ENCODE assay signal across 13 mouse cellular contexts in genomic region chr19:53321273-53321672, GRCm38 (mm10). TPM values are rescaled to one million over a fixed set of nuclear protein-coding genes. Genes with fewer than 3 reads are reported as not detected.
DNase-seq lines count a peak whose midpoint lies in the region; ATAC-seq and TF ChIP-seq lines count a peak whose summit lies in the region.
"Had no signal": no experiment of that assay in that cellular context is flagged by ENCODE, and none has a peak within 500 bp of the region (broad histone marks: within the 10 kb centered on the region; RNA-seq: fewer than 3 reads in every experiment).

No protein-coding gene starts in this region.

- TF ChIP-seq CTCF in heart, adult 2 months (IDR thresholded peaks at IDR 0.05), result no peak
- TF ChIP-seq CTCF in bone marrow, adult 2 months (IDR thresholded peaks at IDR 0.05; ENCODE audit: control insufficient read depth, insufficient read depth, low read length), result no peak

- no peak overlapping the region for H3K9ac ChIP-seq in heart, adult 2 months (ENCODE audit: low read depth, low read length)
- no peak overlapping the region for H3K9ac ChIP-seq in heart, embryonic 11.5 days (ENCODE audit: low read depth, low read length)
- 0 out of 2 replicates have a peak overlapping the region, but pooled peaks have one; percentile 13 for H3K9ac ChIP-seq in lung, embryonic 16.5 days (ENCODE audit: low read length)

- peaks cover 10% of the 10 kb centered on the region for H3K4me1 ChIP-seq in heart, adult 2 months (ENCODE audit: control insufficient read depth, insufficient read depth, low read length)
- H3K4me1 ChIP-seq in heart, embryonic 11.5 days (ENCODE audit: control insufficient read depth, insufficient read depth, low read length), result peaks cover 28% of the 10 kb centered on the region
- peaks cover 14% of the 10 kb centered on the region for H3K4me1 ChIP-seq in bone marrow, adult 2 months (ENCODE audit: control insufficient read depth, insufficient read depth, low read length)
- peaks cover 19% of the 10 kb centered on the region for H3K4me1 ChIP-seq in lung, embryonic 16.5 days (replicated peaks; ENCODE audit: control insufficient read depth, insufficient read depth, low read length)

- intact Hi-C loops in heart, adult 2 months (cut with DNase I), result no loop called here
- intact Hi-C loops in heart, postnatal 10 days (cut with DNase I), result no loop called here

- H3K27me3 ChIP-seq in heart, adult 2 months (ENCODE audit: control insufficient read depth, insufficient read depth, low read length), result no peaks in the 10 kb centered on the region
- H3K27me3 ChIP-seq in heart, embryonic 11.5 days (ENCODE audit: control insufficient read depth, insufficient read depth, low read length), result no peaks in the 10 kb centered on the region
- no peaks in the 10 kb centered on the region for H3K27me3 ChIP-seq in lung, embryonic 16.5 days (ENCODE audit: control insufficient read depth, insufficient read depth, low read depth, low read length)

- WGBS in heart, adult 2 months, result 44% methylated on average over 10 of the region's 10 CpGs
- 62% methylated on average over 10 of the region's 10 CpGs for WGBS in heart, embryonic 11.5 days (ENCODE audit: insufficient replicate concordance)
- WGBS in bone marrow, adult 2 months, result 85% methylated on average over 10 of the region's 10 CpGs
- WGBS in lung, embryonic 16.5 days, result 33% methylated on average over 10 of the region's 10 CpGs

- peak; percentile 74 to 76 for DNase-seq in heart, adult 2 months
- peak; percentile 62 to 71 for DNase-seq in heart, postnatal 10 days
- DNase-seq in thymus, postnatal 10 days (ENCODE audit: low spot score in 2 of 2), result no peak
- DNase-seq in adrenal gland, postnatal 25 days, result no peak
- DNase-seq in layer of hippocampus, adult 8-10 months (ENCODE audit: low spot score in 2 of 2), result no peak

- 0 out of 2 replicates have a peak, but pooled peaks have one; percentile 35 for TF ChIP-seq EP300 in heart, adult 2 months (IDR thresholded peaks at IDR 0.05; ENCODE audit: insufficient read depth, low read depth, low read length)

- no peaks in the 10 kb centered on the region for H3K9me3 ChIP-seq in heart, embryonic 11.5 days (replicated peaks; ENCODE audit: control insufficient read depth, low read length)
- no peaks in the 10 kb centered on the region for H3K9me3 ChIP-seq in lung, embryonic 16.5 days (ENCODE audit: control insufficient read depth, low read length)

- ATAC-seq in heart, embryonic 11.5 days (replicated peaks; ENCODE audit: insufficient number of reproducible peaks, low FRiP score, low TSS enrichment), result no peak
- ATAC-seq in lung, embryonic 16.5 days (ENCODE audit: low read depth), result peak; percentile 53
- ATAC-seq: activated CD4-positive, CD25-positive, alpha-beta regulatory T cell, adult 4 months had no signal

- no peaks in the 10 kb centered on the region for H3K36me3 ChIP-seq in heart, adult 2 months (ENCODE audit: control insufficient read depth, insufficient read depth, low read length)
- H3K36me3 ChIP-seq in heart, embryonic 11.5 days (ENCODE audit: control insufficient read depth, insufficient read depth, low read length), result no peaks in the 10 kb centered on the region
- no peaks in the 10 kb centered on the region for H3K36me3 ChIP-seq in lung, embryonic 16.5 days (ENCODE audit: control insufficient read depth, insufficient read depth, low read length)

- peaks cover 2% of the 10 kb centered on the region for H3K79me2 ChIP-seq in heart, adult 2 months (replicated peaks; ENCODE audit: control insufficient read depth, insufficient read depth, low read length)

- no peak overlapping the region for H3K4me3 ChIP-seq in heart, adult 2 months
- no peak overlapping the region for H3K4me3 ChIP-seq in heart, embryonic 11.5 days (ENCODE audit: low read depth, low read length)
- H3K4me3 ChIP-seq in bone marrow, adult 2 months (replicated peaks; ENCODE audit: control insufficient read depth, low read depth, low read length), result no peak overlapping the region
- H3K4me3 ChIP-seq in lung, embryonic 16.5 days (ENCODE audit: low read length), result no peak overlapping the region

- TF ChIP-seq POLR2A in heart, adult 2 months (IDR thresholded peaks at IDR 0.05; ENCODE audit: insufficient read depth, low read depth, low read length), result peak; percentile 36; the same call in 1 of the 2 replicates
- TF ChIP-seq POLR2A in bone marrow, adult 2 months (IDR thresholded peaks at IDR 0.05; ENCODE audit: borderline replicate concordance, control insufficient read depth, low read depth, low read length), result no peak

- no peak overlapping the region for H3K4me2 ChIP-seq in heart, embryonic 11.5 days
- peak overlapping the region; percentile 9; the same call in 1 of the 2 replicates for H3K4me2 ChIP-seq in lung, embryonic 16.5 days (ENCODE audit: low read depth, low read length)

- peak overlapping the region; percentile 74 for H3K27ac ChIP-seq in heart, adult 2 months
- H3K27ac ChIP-seq in heart, embryonic 11.5 days (ENCODE audit: low read depth, low read length), result no peak overlapping the region
- H3K27ac ChIP-seq in bone marrow, adult 2 months (ENCODE audit: control insufficient read depth, insufficient read depth, low read depth, low read length, poor library complexity), result peak overlapping the region; percentile 17; the same call in 1 of the 2 replicates
- peak overlapping the region; percentile 39; the same call in 1 of the 2 replicates for H3K27ac ChIP-seq in lung, embryonic 16.5 days (ENCODE audit: low read length)
- H3K27ac ChIP-seq: liver, embryonic 14.5 days had no signal

RNA-seq across cellular contexts. Expression of gene Mxi1, which starts 11.0 kb away (rescaled TPM):
- 10 to 100 TPM; 38.7 to 49.6 TPM for total RNA-seq in heart, adult 2 months (2021)
- polyA plus RNA-seq in heart, adult 2 months (2012; rRNA removed), result 20.9 and 29.7 TPM in 2 replicates
- 33.1 and 36.6 TPM in 2 replicates for polyA plus RNA-seq in heart, embryonic 11.5 days (2014; fragmentation: Nextera tagmentation; extraction: Ambion mirVana)
- 32.4 and 39.2 TPM in 2 replicates for polyA plus RNA-seq in bone marrow, adult 2 months (2011; ENCODE audit: insufficient read depth, insufficient read length, low replicate concordance, missing spikeins)
- 10 to 100 TPM; 36.3 to 39.9 TPM for total RNA-seq in heart, postnatal 10 days (2021)
- polyA plus RNA-seq in lung, embryonic 16.5 days (2015; fragmentation: Nextera tagmentation; extraction: Ambion mirVana), result 20.2 and 22.6 TPM in 2 replicates
- 33.6 and 40.2 TPM in 2 replicates for total RNA-seq in adrenal gland, postnatal 25 days (2021)
- total RNA-seq in layer of hippocampus, adult 8-10 months (2022), result 10 to 100 TPM; 57.8 to 73.4 (median 65.8) TPM

RNA-seq across cellular contexts. Expression of gene Gm10197, which starts 50.3 kb away (rescaled TPM):
- not detected for total RNA-seq in heart, adult 2 months (2021)
- not detected in 2 replicates for polyA plus RNA-seq in heart, adult 2 months (2012; rRNA removed)
- polyA plus RNA-seq in heart, embryonic 11.5 days (2014; fragmentation: Nextera tagmentation; extraction: Ambion mirVana), result 2.1 and 3.5 TPM in 2 replicates
- not detected in 2 replicates for polyA plus RNA-seq in bone marrow, adult 2 months (2011; ENCODE audit: insufficient read depth, insufficient read length, low replicate concordance, missing spikeins)
- total RNA-seq in heart, postnatal 10 days (2021), result not detected
- 3.8 TPM in 1 of 2 replicates, not detected in the other for polyA plus RNA-seq in lung, embryonic 16.5 days (2015; fragmentation: Nextera tagmentation; extraction: Ambion mirVana)
- not detected in 2 replicates for total RNA-seq in adrenal gland, postnatal 25 days (2021)
- not detected for total RNA-seq in layer of hippocampus, adult 8-10 months (2022)
- total RNA-seq: gastrocnemius, adult 18-20 months; layer of hippocampus, adult 18-20 months had no signal
- polyA plus RNA-seq: activated CD4-positive, CD25-positive, alpha-beta regulatory T cell, adult 4 months; embryonic facial prominence, embryonic 14.5 days; liver, embryonic 14.5 days had no signal

Comparison
In these comparisons a context has a peak if more than half of its experiments do, and no peak if none do; other contexts are left out.
1. DNase-seq: peak in heart, adult 2 months (2 of 2) and heart, postnatal 10 days (2 of 2); none in thymus, postnatal 10 days (0 of 2), adrenal gland, postnatal 25 days (single experiment) and layer of hippocampus, adult 8-10 months (0 of 2).